Mouse (Mus musculus): ENCODE data around the gene Vps18.

Gene Vps18

DNA sequence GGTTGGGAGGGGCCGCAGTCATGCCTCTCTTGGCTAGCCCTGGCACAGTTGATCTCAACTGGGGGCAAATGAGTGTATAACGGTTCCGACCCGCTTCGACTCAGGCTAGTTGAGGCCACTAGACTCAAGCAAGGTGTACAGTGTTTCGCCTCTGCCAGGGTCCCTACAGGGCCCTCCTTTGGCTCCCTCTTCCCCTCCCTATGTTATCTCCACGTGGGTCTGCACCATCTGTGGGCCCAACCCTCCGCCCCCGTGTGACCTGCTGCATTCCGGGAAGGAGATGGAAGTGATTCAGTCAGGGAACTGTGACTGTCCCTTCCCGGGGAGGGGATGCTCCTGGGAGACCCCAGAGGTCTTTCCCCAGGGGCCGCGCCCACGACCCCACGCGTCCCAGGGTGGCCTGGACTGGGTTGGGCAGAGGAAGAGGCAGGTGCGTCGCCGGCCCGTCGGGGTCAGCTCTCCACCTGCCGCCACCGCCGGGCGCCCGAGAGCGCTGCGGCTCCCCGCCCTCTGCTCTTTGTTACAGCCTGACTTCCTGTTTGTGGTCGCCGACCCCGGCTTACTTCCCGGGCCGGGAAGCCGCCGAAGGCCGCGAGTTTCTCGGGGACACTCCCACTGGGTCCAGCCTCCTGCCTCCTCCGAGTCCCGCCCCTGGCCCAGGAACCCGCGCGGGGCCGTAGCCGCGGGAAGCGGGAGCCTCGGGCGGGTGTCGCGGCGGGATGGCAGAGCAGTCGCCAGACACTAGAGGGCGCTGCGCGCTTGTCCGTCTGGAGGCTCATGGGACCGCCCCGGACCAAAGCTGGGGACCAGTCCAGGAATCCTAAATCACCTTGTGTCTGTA is 49.1 kb downstream of the Vps18 start:
- CTCF ChIA-PET = interaction anchor here (0.7 to 1.2 kb wide), 4 partner anchors 10 to 48 kb away, joined by 3 to 4 read pairs (median 3); no protein-coding TSS in a partner anchor

DNA sequence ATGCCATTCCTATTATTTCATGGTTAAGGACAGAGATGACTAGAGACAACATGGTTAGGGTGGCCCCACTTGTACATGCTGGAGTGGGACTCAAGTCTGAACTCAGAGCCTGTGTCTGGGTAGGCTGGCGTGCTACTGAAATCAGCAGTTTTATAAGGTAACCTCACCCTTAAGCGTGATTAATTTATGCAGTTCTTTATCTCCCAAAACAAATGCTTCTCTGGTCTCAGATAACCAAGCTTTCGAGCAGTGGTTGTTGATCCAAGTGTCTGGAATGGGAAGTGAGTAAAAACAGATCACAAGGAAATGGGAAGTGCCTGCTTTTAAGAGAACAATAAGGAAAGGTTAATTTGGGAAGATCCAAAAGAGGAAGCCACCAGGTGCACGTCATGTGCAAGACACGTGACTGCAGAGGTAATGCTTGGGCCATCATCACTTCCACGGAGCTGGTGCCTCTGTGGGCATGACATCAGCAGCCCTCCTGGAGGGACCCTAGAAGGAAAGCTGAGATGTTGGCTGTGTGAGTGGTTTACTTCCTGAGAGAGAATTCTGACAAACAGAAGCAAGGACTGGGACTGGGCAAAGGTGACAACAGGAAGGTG is 56.1 kb downstream of the Vps18 start:
- CTCF ChIA-PET = no interaction called here
